Mouse (Mus musculus) small intestine, adult 2 months (tissue): ENCODE data around the gene Daglb. TPM values are rescaled to one million over a fixed set of nuclear protein-coding genes. Genes with fewer than 3 reads are reported as not detected.

Source experiments
- H3K27ac ChIP-seq: fragments of 200-500 bp; 2 replicates; pipeline ENCODE4 v1.5.1; 2012; ENCODE audit warnings: low read depth, low read length, control low read depth, inconsistent platforms; ENCODE audit not compliant: insufficient read depth
- H3K27me3 ChIP-seq: fragments of 200-500 bp; 2 replicates; pipeline ENCODE4 v1.6.1; 2012; ENCODE audit warnings: mild to moderate bottlenecking, moderate library complexity, low read length, inconsistent platforms; ENCODE audit not compliant: control insufficient read depth, insufficient read depth
- H3K36me3 ChIP-seq: fragments of 200-500 bp; 2 replicates; pipeline ENCODE4 v1.6.1; 2012; ENCODE audit warnings: mild to moderate bottlenecking, low read length, control low read depth, inconsistent platforms; ENCODE audit not compliant: control insufficient read depth, insufficient read depth
- H3K4me1 ChIP-seq: fragments of 200-500 bp; 2 replicates; pipeline ENCODE4 v1.6.1; 2012; ENCODE audit warnings: low read length, inconsistent platforms, mixed read lengths; ENCODE audit not compliant: control insufficient read depth, insufficient read depth, insufficient read length
- H3K4me3 ChIP-seq: fragments of 200-500 bp; 2 replicates; pipeline ENCODE4 v1.5.1; 2012; ENCODE audit warnings: low read depth, mild to moderate bottlenecking, control low read depth, inconsistent platforms, low read length, moderate library complexity
- CTCF ChIP-seq: fragments of 200-500 bp; IDR thresholded peaks from 2 replicates; pipeline ENCODE4 v1.5.1; 2012; ENCODE audit warnings: low read depth, mild to moderate bottlenecking, control low read depth, inconsistent platforms, low read length, moderate library complexity, mixed read lengths; ENCODE audit not compliant: insufficient replicate concordance, insufficient read length; ENCODE audit errors: extremely low read depth
- POLR2A ChIP-seq: fragments of 200-500 bp; IDR thresholded peaks from 2 replicates; pipeline ENCODE4 v1.6.1; 2012; ENCODE audit warnings: low read depth, mild to moderate bottlenecking, control low read depth, inconsistent platforms, low read length, moderate library complexity
- WGBS: fragments of 180-500 bp; shearing (Covaris S2); methylation state at CpG from one replicate; pipeline ENCODE4 v1.1.7; 2018; 5-methylcytosine and 5-hydroxymethylcytosine counted together
- polyA plus RNA-seq: library from polyadenylated mRNA; depleted of rRNA; stranded (reverse); fragments of >200 nt; gene quantifications from 2 replicates; pipeline ENCODE4 v1.2.3, GENCODE M21; 2012; rRNA removed

Daglb gene
- polyA plus RNA-seq, result 9.8 and 12.7 TPM in 2 replicates

- TF ChIP-seq CTCF (no peak), POLR2A (peak; percentile 70)
- Histone ChIP-seq H3K4me3 (peak within 1 kb of the TSS; percentile 84), H3K27me3 (no peaks in the 10 kb centered on the region), H3K27ac (peak within 1 kb of the TSS; percentile 29), H3K4me1 (peaks cover 16% of the 10 kb centered on the region; the same call in 1 of the 2 replicates), H3K36me3 (peaks cover 17% of the 10 kb centered on the region)
- WGBS, result 2% methylated on average over 43 of the region's 43 CpGs
These were observed at the start of gene Daglb for GRCm38 (mm10) chr5:143464100-143464756. Gene Daglb (plus strand): TSS chr5:143464584.

DNA sequence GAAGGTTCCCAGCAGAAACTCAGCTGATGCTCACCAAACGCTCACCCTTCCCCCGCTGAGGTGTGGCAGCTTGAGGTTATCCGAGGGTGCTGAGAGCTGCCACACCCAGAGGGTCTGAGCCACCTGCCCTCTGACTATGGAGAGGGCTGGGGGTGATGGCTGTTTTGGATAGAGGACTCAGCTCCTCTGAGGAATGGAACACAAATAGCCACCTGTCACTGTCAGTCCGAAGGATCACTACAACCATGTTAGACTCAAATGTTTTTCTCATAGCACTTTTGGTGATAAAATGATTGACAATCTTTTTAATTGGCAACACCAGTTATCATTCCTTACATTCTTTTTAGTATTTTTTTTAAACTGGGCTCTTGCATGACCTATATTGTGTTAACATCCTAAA is 42.9 kb upstream of the Daglb start:
- Histone ChIP-seq H3K27me3 (no peaks in the 10 kb centered on the region), H3K4me3 (no peak overlapping the region), H3K27ac (no peak overlapping the region), H3K36me3 (peaks cover 46% of the 10 kb centered on the region), H3K4me1 (no peaks in the 10 kb centered on the region)
- 63% methylated on average over 4 of the region's 4 CpGs for WGBS
- TF ChIP-seq CTCF, result no peak
- no peak for TF ChIP-seq POLR2A

DNA sequence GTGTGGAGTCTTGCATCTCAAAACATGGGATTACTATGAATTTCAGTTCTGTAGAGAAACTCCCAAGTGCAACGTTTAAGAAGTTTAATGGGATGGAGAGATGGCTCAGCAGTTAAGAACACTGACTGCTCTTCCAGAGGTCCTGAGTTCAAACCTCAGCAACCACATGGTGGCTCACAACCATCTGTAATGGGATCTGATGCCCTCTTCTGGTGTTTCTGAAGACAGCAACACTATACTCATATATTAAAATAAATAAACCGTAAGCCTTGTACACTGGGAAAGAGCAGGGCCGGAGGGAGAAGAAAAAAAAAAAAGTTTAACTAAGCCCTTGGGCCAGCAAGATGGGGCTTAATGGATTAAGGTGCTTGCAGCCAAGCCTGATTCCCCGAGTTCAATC is 41.4 kb upstream of the Daglb start:
- TF ChIP-seq CTCF (no peak), POLR2A (no peak)
- 68% methylated on average over 4 of the region's 4 CpGs for WGBS
- H3K4me1 ChIP-seq, result no peaks in the 10 kb centered on the region
- no peak overlapping the region for H3K4me3 ChIP-seq
- H3K27me3 ChIP-seq, result no peaks in the 10 kb centered on the region
- H3K27ac ChIP-seq, result no peak overlapping the region
- peaks cover 34% of the 10 kb centered on the region for H3K36me3 ChIP-seq

- 5% methylated on average over 6 of the region's 6 CpGs for WGBS
- Histone ChIP-seq H3K4me1 (no peaks in the 10 kb centered on the region), H3K27ac (no peak overlapping the region), H3K36me3 (peaks cover 25% of the 10 kb centered on the region), H3K4me3 (no peak overlapping the region), H3K27me3 (no peaks in the 10 kb centered on the region)
- TF ChIP-seq POLR2A, result no peak
- peak; percentile 83; the same call in 1 of the 2 replicates for TF ChIP-seq CTCF
These were observed 40.4 kb upstream of the Daglb start for GRCm38 (mm10) chr5:143423899-143424519.

- TF ChIP-seq CTCF (peak; percentile 93; the same call in 1 of the 2 replicates), POLR2A (no peak)
- Histone ChIP-seq H3K4me3 (no peak overlapping the region), H3K27ac (no peak overlapping the region), H3K36me3 (no peaks in the 10 kb centered on the region), H3K4me1 (no peaks in the 10 kb centered on the region), H3K27me3 (no peaks in the 10 kb centered on the region)
- WGBS, result 6% methylated on average over 4 of the region's 4 CpGs
These were observed 30.0 kb upstream of the Daglb start for GRCm38 (mm10) chr5:143434421-143434820.

DNA sequence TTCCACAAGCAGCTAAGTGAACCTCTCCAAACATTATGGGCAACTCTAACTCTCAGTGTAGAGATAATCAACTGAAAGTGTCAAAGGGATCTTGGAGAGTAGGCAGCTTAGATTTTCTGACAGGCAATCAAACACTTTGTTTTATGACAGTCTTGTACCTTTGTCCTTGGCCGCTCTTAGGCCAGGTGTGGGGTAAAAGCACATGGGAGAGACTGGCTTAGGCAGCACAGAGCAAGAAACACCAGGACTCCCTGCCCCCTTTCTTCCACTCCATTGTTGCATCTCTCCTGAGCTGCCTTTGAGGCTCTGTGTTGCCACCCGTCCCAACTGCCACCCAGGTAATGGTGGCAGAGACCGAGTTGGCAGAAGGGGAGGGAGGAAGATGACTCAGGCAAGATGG is 23.1 kb upstream of the Daglb start:
- no peak overlapping the region for H3K4me3 ChIP-seq
- peaks cover 8% of the 10 kb centered on the region for H3K4me1 ChIP-seq
- H3K27me3 ChIP-seq, result no peaks in the 10 kb centered on the region
- 17% methylated on average over 3 of the region's 3 CpGs for WGBS
- TF ChIP-seq POLR2A (no peak), CTCF (no peak)
- H3K27ac ChIP-seq, result peak overlapping the region; percentile 78
- no peaks in the 10 kb centered on the region for H3K36me3 ChIP-seq

- H3K36me3 ChIP-seq, result no peaks in the 10 kb centered on the region
- H3K27me3 ChIP-seq, result no peaks in the 10 kb centered on the region
- peaks cover 8% of the 10 kb centered on the region for H3K4me1 ChIP-seq
- H3K27ac ChIP-seq, result peak overlapping the region; percentile 78
- 32% methylated on average over 12 of the region's 12 CpGs for WGBS
- TF ChIP-seq CTCF (no peak), POLR2A (no peak)
- H3K4me3 ChIP-seq, result no peak overlapping the region
These were observed 22.6 kb upstream of the Daglb start for GRCm38 (mm10) chr5:143441753-143442152.

DNA sequence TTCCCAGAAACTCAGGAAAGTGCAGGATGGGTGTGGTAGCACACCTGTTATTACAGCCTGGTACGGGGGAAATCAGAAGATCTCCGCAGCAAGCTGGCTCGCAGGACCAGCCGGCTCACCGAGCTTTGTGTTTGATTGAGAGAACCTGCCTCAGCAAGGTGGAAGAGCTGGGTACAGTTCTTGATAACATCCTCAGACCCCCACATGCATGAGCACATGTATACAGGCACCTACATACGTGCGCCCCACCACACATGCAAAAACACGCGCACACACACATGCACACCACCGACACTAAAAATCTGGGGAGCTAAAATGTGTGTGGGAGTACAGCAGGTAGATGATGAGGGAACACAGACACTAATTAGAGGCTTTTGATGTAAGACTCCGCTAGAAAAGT is 713 bp upstream of the Daglb start:
- H3K27me3 ChIP-seq, result no peaks in the 10 kb centered on the region
- peak overlapping the region; percentile 29 for H3K4me3 ChIP-seq
- 40% methylated on average over 11 of the region's 11 CpGs for WGBS

More for the DNA sequence above, 713 bp upstream of the Daglb start:
- TF ChIP-seq CTCF (no peak), POLR2A (0 out of 2 replicates have a peak, but pooled peaks have one; percentile 22)
- H3K36me3 ChIP-seq, result peaks cover 15% of the 10 kb centered on the region
- peak overlapping the region; percentile 18 for H3K27ac ChIP-seq
- peaks cover 16% of the 10 kb centered on the region; the same call in 1 of the 2 replicates for H3K4me1 ChIP-seq
